Comparison of ENCODE assay signal across 14 mouse cellular contexts in the genomic region with DNA sequence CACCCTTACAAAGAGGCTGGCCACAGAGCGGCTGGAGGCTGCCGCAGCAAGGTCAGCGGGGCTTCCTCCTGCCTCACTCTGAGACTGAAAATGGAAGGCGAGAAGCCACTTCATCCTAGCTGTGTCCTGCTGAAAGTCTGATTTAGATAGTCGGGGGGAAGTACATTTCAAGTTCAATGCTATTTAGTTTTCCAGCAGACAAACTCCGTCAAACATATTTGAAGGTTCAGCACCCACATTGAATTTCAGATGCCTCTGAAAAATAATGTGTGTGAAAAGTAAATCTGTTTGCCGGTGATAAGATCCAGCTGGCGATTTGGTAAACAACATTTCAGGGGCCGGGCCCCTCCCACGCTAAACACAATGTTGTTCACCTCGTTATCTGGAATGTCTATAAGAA. TPM values are rescaled to one million over a fixed set of nuclear protein-coding genes. Genes with fewer than 3 reads are reported as not detected.
A peak's percentile ranks its signal among the peaks of the same experiment; 100 is the strongest.
DNase-seq lines count a peak whose midpoint lies in the region; ATAC-seq and TF ChIP-seq lines count a peak whose summit lies in the region.
"Had no signal": no experiment of that assay in that cellular context is flagged by ENCODE, and none has a peak within 500 bp of the region (broad histone marks: within the 10 kb centered on the region; RNA-seq: fewer than 3 reads in every experiment).

No protein-coding gene starts in this region.

- H3K27ac ChIP-seq in forebrain, embryonic 13.5 days: no peak overlapping the region
- H3K27ac ChIP-seq in forebrain, embryonic 11.5 days (ENCODE audit: low read depth, low read length): no peak overlapping the region
- H3K27ac ChIP-seq in intestine, embryonic 16.5 days (ENCODE audit: low read length): no peak overlapping the region
- no peak overlapping the region for H3K27ac ChIP-seq in intestine, postnatal 0 days (ENCODE audit: low read depth, low read length)
- no peak overlapping the region for H3K27ac ChIP-seq in midbrain, embryonic 14.5 days (replicated peaks; ENCODE audit: low read depth, low read length)
- H3K27ac ChIP-seq in midbrain, postnatal 0 days (ENCODE audit: low read depth, low read length): no peak overlapping the region
- H3K27ac ChIP-seq in limb, embryonic 14.5 days (replicated peaks; ENCODE audit: low read depth, low read length): no peak overlapping the region
- no peak overlapping the region for H3K27ac ChIP-seq in liver, embryonic 11.5 days (ENCODE audit: low read depth, low read length)
- H3K27ac ChIP-seq: embryonic facial prominence, embryonic 15.5 days; heart, adult 2 months; liver, embryonic 12.5 days had no signal

- 13% methylated on average over 11 of the region's 11 CpGs for WGBS in forebrain, embryonic 13.5 days
- 18% methylated on average over 11 of the region's 11 CpGs for WGBS in forebrain, embryonic 11.5 days
- 10% methylated on average over 11 of the region's 11 CpGs for WGBS in intestine, embryonic 16.5 days
- 12% methylated on average over 11 of the region's 11 CpGs for WGBS in intestine, postnatal 0 days
- 28% methylated on average over 11 of the region's 11 CpGs for WGBS in midbrain, embryonic 14.5 days
- WGBS in midbrain, postnatal 0 days: 20% methylated on average over 11 of the region's 11 CpGs
- 18% methylated on average over 11 of the region's 11 CpGs for WGBS in limb, embryonic 14.5 days
- 20% methylated on average over 11 of the region's 11 CpGs for WGBS in liver, embryonic 11.5 days

- no peak overlapping the region for H3K4me3 ChIP-seq in forebrain, embryonic 13.5 days
- no peak overlapping the region for H3K4me3 ChIP-seq in forebrain, embryonic 11.5 days (ENCODE audit: low read depth, low read length)
- no peak overlapping the region for H3K4me3 ChIP-seq in intestine, embryonic 16.5 days (ENCODE audit: low read length)
- H3K4me3 ChIP-seq in intestine, postnatal 0 days (ENCODE audit: low read depth, low read length): no peak overlapping the region
- H3K4me3 ChIP-seq in midbrain, embryonic 14.5 days (replicated peaks; ENCODE audit: low read depth, low read length): no peak overlapping the region
- H3K4me3 ChIP-seq in midbrain, postnatal 0 days (ENCODE audit: low read depth, low read length): no peak overlapping the region
- no peak overlapping the region for H3K4me3 ChIP-seq in limb, embryonic 14.5 days (replicated peaks; ENCODE audit: low read length)
- H3K4me3 ChIP-seq in liver, embryonic 11.5 days (ENCODE audit: low read depth, low read length): no peak overlapping the region
- H3K4me3 ChIP-seq: embryonic facial prominence, embryonic 15.5 days; heart, adult 2 months; liver, embryonic 12.5 days had no signal

- 0 out of 2 replicates have a peak, but pooled peaks cover 5% of the 10 kb centered on the region for H3K4me1 ChIP-seq in forebrain, embryonic 13.5 days
- no peaks in the 10 kb centered on the region; the same call in 1 of the 2 replicates for H3K4me1 ChIP-seq in forebrain, embryonic 11.5 days (replicated peaks; ENCODE audit: control insufficient read depth, insufficient read depth, low read length)
- H3K4me1 ChIP-seq in intestine, embryonic 16.5 days (ENCODE audit: control insufficient read depth, insufficient read depth, low read length): no peaks in the 10 kb centered on the region
- H3K4me1 ChIP-seq in intestine, postnatal 0 days (replicated peaks; ENCODE audit: control insufficient read depth, insufficient read depth, low read length): no peaks in the 10 kb centered on the region
- no peaks in the 10 kb centered on the region for H3K4me1 ChIP-seq in midbrain, embryonic 14.5 days (ENCODE audit: control insufficient read depth, insufficient read depth, low read length)
- H3K4me1 ChIP-seq in midbrain, postnatal 0 days (ENCODE audit: insufficient read depth, low read length): no peaks in the 10 kb centered on the region
- H3K4me1 ChIP-seq in limb, embryonic 14.5 days (ENCODE audit: control insufficient read depth, insufficient read depth, low read length): no peaks in the 10 kb centered on the region
- H3K4me1 ChIP-seq in liver, embryonic 11.5 days (replicated peaks; ENCODE audit: control insufficient read depth, insufficient read depth, low read length): no peaks in the 10 kb centered on the region
- H3K4me1 ChIP-seq: embryonic facial prominence, embryonic 15.5 days; liver, embryonic 12.5 days had no signal

- no peaks in the 10 kb centered on the region for H3K36me3 ChIP-seq in forebrain, embryonic 13.5 days (ENCODE audit: poor library complexity, severe bottlenecking)
- H3K36me3 ChIP-seq in forebrain, embryonic 11.5 days (ENCODE audit: control insufficient read depth, insufficient read depth, low read length): no peaks in the 10 kb centered on the region
- no peaks in the 10 kb centered on the region for H3K36me3 ChIP-seq in intestine, embryonic 16.5 days (ENCODE audit: control insufficient read depth, insufficient read depth, low read length)
- no peaks in the 10 kb centered on the region for H3K36me3 ChIP-seq in intestine, postnatal 0 days (ENCODE audit: control insufficient read depth, insufficient read depth)
- no peaks in the 10 kb centered on the region for H3K36me3 ChIP-seq in midbrain, embryonic 14.5 days (ENCODE audit: control insufficient read depth, insufficient read depth, low read length)
- no peaks in the 10 kb centered on the region for H3K36me3 ChIP-seq in midbrain, postnatal 0 days (ENCODE audit: insufficient read depth, low read length)
- H3K36me3 ChIP-seq in limb, embryonic 14.5 days (ENCODE audit: control insufficient read depth, insufficient read depth, low read length): no peaks in the 10 kb centered on the region
- no peaks in the 10 kb centered on the region for H3K36me3 ChIP-seq in liver, embryonic 11.5 days (ENCODE audit: control insufficient read depth, insufficient read depth, low read length)
- H3K36me3 ChIP-seq: embryonic facial prominence, embryonic 15.5 days; liver, embryonic 12.5 days had no signal

- H3K4me2 ChIP-seq in forebrain, embryonic 13.5 days: peak overlapping the region; percentile 30
- no peak overlapping the region for H3K4me2 ChIP-seq in forebrain, embryonic 11.5 days (ENCODE audit: low read depth, low read length, severe bottlenecking)
- H3K4me2 ChIP-seq in intestine, embryonic 16.5 days (ENCODE audit: low read depth, low read length): peak overlapping the region; percentile 16; the same call in 1 of the 2 replicates
- H3K4me2 ChIP-seq in intestine, postnatal 0 days (replicated peaks; ENCODE audit: low read depth): no peak overlapping the region
- H3K4me2 ChIP-seq in midbrain, embryonic 14.5 days (ENCODE audit: low read length): no peak overlapping the region
- no peak overlapping the region for H3K4me2 ChIP-seq in midbrain, postnatal 0 days (ENCODE audit: low read depth, low read length, poor library complexity, severe bottlenecking)
- H3K4me2 ChIP-seq in limb, embryonic 14.5 days (replicated peaks; ENCODE audit: low read depth, low read length, severe bottlenecking): peak overlapping the region; percentile 29
- H3K4me2 ChIP-seq in liver, embryonic 11.5 days: no peak overlapping the region; the same call in 1 of the 2 replicates
- H3K4me2 ChIP-seq: embryonic facial prominence, embryonic 15.5 days; liver, embryonic 12.5 days had no signal

- no peak for TF ChIP-seq CTCF in intestine, postnatal 0 days (IDR thresholded peaks at IDR 0.05; ENCODE audit: low read depth)
- TF ChIP-seq CTCF in midbrain, postnatal 0 days (IDR thresholded peaks at IDR 0.05): no peak

- H3K9me3 ChIP-seq in forebrain, embryonic 13.5 days (replicated peaks): no peaks in the 10 kb centered on the region
- no peaks in the 10 kb centered on the region for H3K9me3 ChIP-seq in forebrain, embryonic 11.5 days (ENCODE audit: control insufficient read depth, low read length)
- H3K9me3 ChIP-seq in intestine, embryonic 16.5 days (ENCODE audit: control insufficient read depth, low read length): no peaks in the 10 kb centered on the region
- no peaks in the 10 kb centered on the region for H3K9me3 ChIP-seq in intestine, postnatal 0 days (ENCODE audit: control insufficient read depth)
- no peaks in the 10 kb centered on the region for H3K9me3 ChIP-seq in midbrain, embryonic 14.5 days (ENCODE audit: control insufficient read depth, low read length)
- H3K9me3 ChIP-seq in midbrain, postnatal 0 days (ENCODE audit: low read length): no peaks in the 10 kb centered on the region
- H3K9me3 ChIP-seq in limb, embryonic 14.5 days (ENCODE audit: control insufficient read depth, low read length): no peaks in the 10 kb centered on the region
- no peaks in the 10 kb centered on the region for H3K9me3 ChIP-seq in liver, embryonic 11.5 days (ENCODE audit: control insufficient read depth, low read length)
- H3K9me3 ChIP-seq: embryonic facial prominence, embryonic 15.5 days; liver, embryonic 12.5 days had no signal

- no peaks in the 10 kb centered on the region for H3K27me3 ChIP-seq in forebrain, embryonic 13.5 days
- no peaks in the 10 kb centered on the region for H3K27me3 ChIP-seq in forebrain, embryonic 11.5 days (ENCODE audit: control insufficient read depth, insufficient read depth, low read length)
- H3K27me3 ChIP-seq in intestine, embryonic 16.5 days (replicated peaks; ENCODE audit: control insufficient read depth, insufficient read depth, low read length): no peaks in the 10 kb centered on the region
- H3K27me3 ChIP-seq in intestine, postnatal 0 days (replicated peaks; ENCODE audit: control insufficient read depth, insufficient read depth, low read length): no peaks in the 10 kb centered on the region
- no peaks in the 10 kb centered on the region for H3K27me3 ChIP-seq in midbrain, embryonic 14.5 days (ENCODE audit: control insufficient read depth, insufficient read depth, low read length)
- no peaks in the 10 kb centered on the region for H3K27me3 ChIP-seq in midbrain, postnatal 0 days (ENCODE audit: insufficient read depth, low read length)
- no peaks in the 10 kb centered on the region for H3K27me3 ChIP-seq in limb, embryonic 14.5 days (ENCODE audit: control insufficient read depth, insufficient read depth, low read length)
- H3K27me3 ChIP-seq in liver, embryonic 11.5 days (replicated peaks; ENCODE audit: control insufficient read depth, insufficient read depth, low read length): no peaks in the 10 kb centered on the region
- H3K27me3 ChIP-seq: embryonic facial prominence, embryonic 15.5 days had no signal

- no peak for DNase-seq in forebrain, embryonic 11.5 days (ENCODE audit: low spot score)
- peak; percentile 40 for DNase-seq in midbrain, embryonic 14.5 days
- DNase-seq in midbrain, postnatal 0 days (ENCODE audit: low spot score): no peak
- DNase-seq in limb, embryonic 14.5 days (ENCODE audit: low spot score): no peak
- DNase-seq in liver, embryonic 11.5 days (ENCODE audit: low spot score): no peak
- DNase-seq: cerebellum, adult 2 months; heart, adult 2 months; right cerebral cortex, postnatal 25 days; thymus, postnatal 36 days had no signal

- no peak for ATAC-seq in forebrain, embryonic 13.5 days
- no peak for ATAC-seq in forebrain, embryonic 11.5 days (replicated peaks; ENCODE audit: low FRiP score)
- ATAC-seq in intestine, embryonic 16.5 days: no peak
- no peak for ATAC-seq in intestine, postnatal 0 days
- no peak for ATAC-seq in midbrain, embryonic 14.5 days (ENCODE audit: low FRiP score, low TSS enrichment)
- ATAC-seq in midbrain, postnatal 0 days (ENCODE audit: low FRiP score): no peak
- ATAC-seq in limb, embryonic 14.5 days (ENCODE audit: low FRiP score, low read depth): no peak
- ATAC-seq in liver, embryonic 11.5 days (replicated peaks; ENCODE audit: low FRiP score): no peak
- ATAC-seq: liver, embryonic 12.5 days had no signal

- H3K9ac ChIP-seq in forebrain, embryonic 13.5 days: no peak overlapping the region
- no peak overlapping the region for H3K9ac ChIP-seq in forebrain, embryonic 11.5 days (ENCODE audit: low read length)
- no peak overlapping the region for H3K9ac ChIP-seq in intestine, embryonic 16.5 days (ENCODE audit: low read depth, low read length)
- no peak overlapping the region for H3K9ac ChIP-seq in intestine, postnatal 0 days (ENCODE audit: low read depth, low read length)
- no peak overlapping the region for H3K9ac ChIP-seq in midbrain, embryonic 14.5 days (replicated peaks; ENCODE audit: low read length)
- no peak overlapping the region for H3K9ac ChIP-seq in midbrain, postnatal 0 days (replicated peaks; ENCODE audit: low read length, poor library complexity, severe bottlenecking)
- H3K9ac ChIP-seq in limb, embryonic 14.5 days (ENCODE audit: low read depth, low read length, severe bottlenecking): no peak overlapping the region
- H3K9ac ChIP-seq in liver, embryonic 11.5 days (ENCODE audit: low read depth, low read length): no peak overlapping the region
- H3K9ac ChIP-seq: embryonic facial prominence, embryonic 15.5 days; liver, embryonic 12.5 days had no signal

- no peak for TF ChIP-seq POLR2A in limb, embryonic 14.5 days (IDR thresholded peaks at IDR 0.05; ENCODE audit: borderline replicate concordance, extremely low read depth, insufficient read depth, insufficient read length)

RNA-seq across cellular contexts. Expression of a gene that starts 22.8 kb away (rescaled TPM):
- 20.5 and 25.0 TPM in 2 replicates for polyA plus RNA-seq in forebrain, embryonic 13.5 days (2015; fragmentation: Nextera tagmentation; extraction: Ambion mirVana)
- polyA plus RNA-seq in forebrain, embryonic 11.5 days (2014; fragmentation: Nextera tagmentation; extraction: Ambion mirVana): 29.0 and 32.2 TPM in 2 replicates
- 22.4 and 23.3 TPM in 2 replicates for polyA plus RNA-seq in intestine, embryonic 16.5 days (2015; fragmentation: Nextera tagmentation; extraction: Ambion mirVana)
- polyA plus RNA-seq in intestine, postnatal 0 days (2015; fragmentation: Nextera tagmentation; extraction: Ambion mirVana): 13.3 and 13.9 TPM in 2 replicates
- polyA plus RNA-seq in midbrain, embryonic 14.5 days (2014; fragmentation: Nextera tagmentation; extraction: Ambion mirVana): 31.2 and 34.9 TPM in 2 replicates
- total RNA-seq in midbrain, postnatal 0 days (2014; rRNA removed): 43.9 and 60.5 TPM in 2 replicates
- polyA plus RNA-seq in midbrain, postnatal 0 days (2015; fragmentation: Nextera tagmentation; extraction: Ambion mirVana): 42.7 and 44.2 TPM in 2 replicates
- 23.7 and 24.4 TPM in 2 replicates for polyA plus RNA-seq in limb, embryonic 14.5 days (2012; rRNA removed)
- polyA plus RNA-seq in limb, embryonic 14.5 days (2014; fragmentation: Nextera tagmentation; extraction: Ambion mirVana): 26.1 and 26.6 TPM in 2 replicates
- 16.2 and 20.7 TPM in 2 replicates for polyA plus RNA-seq in liver, embryonic 11.5 days (2014; fragmentation: Nextera tagmentation; extraction: Ambion mirVana)

Comparison
In these comparisons a context has a peak if more than half of its experiments do, and no peak if none do; other contexts are left out.
1. H3K4me2 ChIP-seq: peak in forebrain, embryonic 13.5 days (single experiment), intestine, embryonic 16.5 days (single experiment) and limb, embryonic 14.5 days (single experiment); none in forebrain, embryonic 11.5 days (single experiment), intestine, postnatal 0 days (single experiment), midbrain, embryonic 14.5 days (single experiment), midbrain, postnatal 0 days (single experiment) and liver, embryonic 11.5 days (single experiment).